Mouse (Mus musculus) forebrain, postnatal 0 days (tissue): ENCODE measurements at regions not wholly inside any gene's neighbourhood (a gene's known extent, or its start where the extent isn't known, plus 50 kb on each side); places are given as distances from the start of the nearest gene placed in this dataset.

Experiments used
- ATAC-seq: fragments of 200-750 bp; cut with Nextera tagmentation; 2 replicates; pipeline ENCODE4 v1.8.0; 2017; ENCODE audit warnings: mild to moderate bottlenecking, moderate library complexity
- DNase-seq: peaks from one replicate; pipeline ENCODE4 v3.0.0-alpha.2; 2015
- H3K27ac ChIP-seq: fragments of 300-500 bp; sonication (generic); 2 replicates; pipeline ENCODE4 v1.5.1; 2014; ENCODE audit warnings: low read depth, mild to moderate bottlenecking, antibody characterized with exemption, low read length, moderate library complexity, mixed read lengths
- H3K27me3 ChIP-seq: fragments of 300-500 bp; sonication (generic); 2 replicates; pipeline ENCODE4 v1.6.1; 2014; ENCODE audit warnings: mild to moderate bottlenecking, low read length, mixed read lengths; ENCODE audit not compliant: insufficient read depth
- H3K36me3 ChIP-seq: fragments of 300-500 bp; sonication (generic); 2 replicates; pipeline ENCODE4 v1.6.1; 2014; ENCODE audit warnings: mild to moderate bottlenecking, moderate library complexity; ENCODE audit not compliant: insufficient read depth
- H3K4me1 ChIP-seq: fragments of 300-500 bp; sonication (generic); 2 replicates; pipeline ENCODE4 v1.6.1; 2014; ENCODE audit warnings: antibody characterized with exemption; ENCODE audit not compliant: insufficient read depth
- H3K4me2 ChIP-seq: fragments of 300-500 bp; sonication (generic); 2 replicates; pipeline ENCODE4 v1.6.1; 2014; ENCODE audit warnings: low read depth, mild to moderate bottlenecking, moderate library complexity
- H3K4me3 ChIP-seq: fragments of 300-500 bp; sonication (generic); 2 replicates; pipeline ENCODE4 v1.5.1; 2014; ENCODE audit warnings: low read depth, low read length, mixed read lengths
- H3K9ac ChIP-seq: fragments of 300-500 bp; sonication (generic); 2 replicates; pipeline ENCODE4 v1.6.1; 2014; ENCODE audit warnings: mild to moderate bottlenecking
- H3K9me3 ChIP-seq: fragments of 300-500 bp; sonication (generic); 2 replicates; pipeline ENCODE4 v1.6.1; 2016; ENCODE audit warnings: low read length
- CTCF ChIP-seq: sonication (generic); IDR thresholded peaks from 2 replicates; pipeline ENCODE4 v1.5.1; 2016; ENCODE audit warnings: antibody characterized with exemption, control low read depth, low read depth
- WGBS: fragments of 180-500 bp; shearing (Covaris S2); extraction: QIAGEN DNeasy Blood & Tissue Kit; methylation state at CpG from one replicate; pipeline ENCODE4 v1.1.7; 2014; 5-methylcytosine and 5-hydroxymethylcytosine counted together

GRCm38 (mm10) chr12:71370091-71370490 is 60.4 kb downstream of the Dact1 start:
- H3K4me3 ChIP-seq, result no peak overlapping the region
- peak; percentile 47 for DNase-seq
- peaks cover 8% of the 10 kb centered on the region for H3K4me1 ChIP-seq
- H3K9ac ChIP-seq, result no peak overlapping the region
- no peaks in the 10 kb centered on the region for H3K9me3 ChIP-seq
- TF ChIP-seq CTCF, result no peak
- no peak overlapping the region for H3K27ac ChIP-seq
- ATAC-seq, result no peak
- H3K36me3 ChIP-seq, result no peaks in the 10 kb centered on the region
- H3K4me2 ChIP-seq, result no peak overlapping the region
- WGBS, result 35% methylated on average over 5 of the region's 5 CpGs
- no peaks in the 10 kb centered on the region for H3K27me3 ChIP-seq

- ATAC-seq, result peak; percentile 87
- no peak overlapping the region for H3K4me3 ChIP-seq
- no peaks in the 10 kb centered on the region for H3K27me3 ChIP-seq
- WGBS, result 47% methylated on average over 5 of the region's 5 CpGs
- H3K4me1 ChIP-seq, result peaks cover 7% of the 10 kb centered on the region
- DNase-seq, result peak; percentile 69
- no peak overlapping the region for H3K27ac ChIP-seq
- no peak overlapping the region for H3K9ac ChIP-seq
- no peak for TF ChIP-seq CTCF
- no peaks in the 10 kb centered on the region for H3K36me3 ChIP-seq
- no peak overlapping the region for H3K4me2 ChIP-seq
- no peaks in the 10 kb centered on the region for H3K9me3 ChIP-seq
Observed at GRCm38 (mm10) chr12:71371948-71372347, 62.3 kb downstream of the Dact1 start.

GRCm38 (mm10) chr12:71373633-71374032 is 63.9 kb downstream of the Dact1 start:
- Histone ChIP-seq H3K4me2 (no peak overlapping the region), H3K27me3 (no peaks in the 10 kb centered on the region), H3K9ac (no peak overlapping the region), H3K36me3 (no peaks in the 10 kb centered on the region), H3K4me3 (no peak overlapping the region), H3K27ac (no peak overlapping the region), H3K4me1 (peaks cover 7% of the 10 kb centered on the region), H3K9me3 (no peaks in the 10 kb centered on the region)
- no peak for ATAC-seq
- DNase-seq, result no peak
- WGBS, result 77% methylated on average over 2 of the region's 2 CpGs
- TF ChIP-seq CTCF, result no peak

GRCm38 (mm10) chr12:71376446-71376845 is 66.8 kb downstream of the Dact1 start:
- H3K4me2 ChIP-seq, result peak overlapping the region; percentile 27

GRCm38 (mm10) chr12:71376966-71377365 is 67.3 kb downstream of the Dact1 start:
- Histone ChIP-seq H3K4me3 (no peak overlapping the region), H3K36me3 (no peaks in the 10 kb centered on the region), H3K9ac (no peak overlapping the region), H3K4me2 (peak overlapping the region; percentile 27; the same call in 1 of the 2 replicates), H3K4me1 (peaks cover 3% of the 10 kb centered on the region; the same call in 1 of the 2 replicates), H3K9me3 (no peaks in the 10 kb centered on the region), H3K27me3 (no peaks in the 10 kb centered on the region), H3K27ac (0 out of 2 replicates have a peak overlapping the region, but pooled peaks have one; percentile 36)
- DNase-seq (peak; percentile 40), ATAC-seq (peak; percentile 64)
- WGBS, result 53% methylated on average over 9 of the region's 9 CpGs
- no peak for TF ChIP-seq CTCF

More at GRCm38 (mm10) chr12:71376446-71376845, 66.8 kb downstream of the Dact1 start:
- Histone ChIP-seq H3K36me3 (no peaks in the 10 kb centered on the region), H3K27ac (0 out of 2 replicates have a peak overlapping the region, but pooled peaks have one; percentile 36), H3K27me3 (no peaks in the 10 kb centered on the region), H3K4me3 (no peak overlapping the region), H3K9me3 (no peaks in the 10 kb centered on the region), H3K9ac (no peak overlapping the region), H3K4me1 (peaks cover 3% of the 10 kb centered on the region; the same call in 1 of the 2 replicates)
- WGBS, result 41% methylated on average over 8 of the region's 8 CpGs
- peak; percentile 81 for ATAC-seq
- TF ChIP-seq CTCF, result no peak
- DNase-seq, result peak; percentile 58

GRCm38 (mm10) chr12:71379626-71380423 is 70.1 kb downstream of the Dact1 start:
- no peak overlapping the region for H3K9ac ChIP-seq
- no peaks in the 10 kb centered on the region for H3K9me3 ChIP-seq
- DNase-seq (no peak), ATAC-seq (no peak)
- no peaks in the 10 kb centered on the region for H3K27me3 ChIP-seq
- H3K27ac ChIP-seq, result no peak overlapping the region
- WGBS, result 89% methylated on average over 8 of the region's 8 CpGs
- peaks cover 3% of the 10 kb centered on the region; the same call in 1 of the 2 replicates for H3K4me1 ChIP-seq
- H3K4me2 ChIP-seq, result no peak overlapping the region
- TF ChIP-seq CTCF, result no peak
- H3K36me3 ChIP-seq, result no peaks in the 10 kb centered on the region
- H3K4me3 ChIP-seq, result no peak overlapping the region

GRCm38 (mm10) chr12:71380424-71380761 is 70.7 kb downstream of the Dact1 start:
- no peak overlapping the region for H3K9ac ChIP-seq

More at GRCm38 (mm10) chr12:71380424-71380761, 70.7 kb downstream of the Dact1 start:
- Histone ChIP-seq H3K4me3 (no peak overlapping the region), H3K9me3 (no peaks in the 10 kb centered on the region), H3K36me3 (no peaks in the 10 kb centered on the region), H3K27ac (no peak overlapping the region), H3K4me1 (peaks cover 3% of the 10 kb centered on the region; the same call in 1 of the 2 replicates), H3K4me2 (no peak overlapping the region), H3K27me3 (no peaks in the 10 kb centered on the region)
- TF ChIP-seq CTCF, result no peak
- DNase-seq (no peak), ATAC-seq (no peak)
- WGBS, result 85% methylated on average over 3 of the region's 3 CpGs
